Mouse (Mus musculus) hindbrain, postnatal 0 days (tissue): ENCODE results near the gene Cwc25. TPM values are rescaled to one million over a fixed set of nuclear protein-coding genes. Genes with fewer than 3 reads are reported as not detected.

Experiments used
- ATAC-seq: fragments of 200-750 bp; cut with Nextera tagmentation; 2 replicates; pipeline ENCODE4 v1.8.0; 2017; ENCODE audit warnings: mild to moderate bottlenecking, moderate TSS enrichment, moderate library complexity
- DNase-seq: peaks from one replicate; pipeline ENCODE4 v3.0.0-alpha.2; 2015; ENCODE audit warnings: low spot score
- H3K27ac ChIP-seq: fragments of 300-500 bp; sonication (generic); 2 replicates; pipeline ENCODE4 v1.5.1; 2014; ENCODE audit warnings: mild to moderate bottlenecking
- H3K27me3 ChIP-seq: fragments of 300-500 bp; sonication (generic); 2 replicates; pipeline ENCODE4 v1.6.1; 2014; ENCODE audit warnings: low read length, mixed read lengths; ENCODE audit not compliant: insufficient read depth
- H3K36me3 ChIP-seq: fragments of 300-500 bp; sonication (generic); 2 replicates; pipeline ENCODE4 v1.6.1; 2014; ENCODE audit warnings: low read length, mixed read lengths; ENCODE audit not compliant: insufficient read depth
- H3K4me1 ChIP-seq: fragments of 300-500 bp; sonication (generic); 2 replicates; pipeline ENCODE4 v1.6.1; 2014; ENCODE audit warnings: antibody characterized with exemption, low read length, mixed read lengths; ENCODE audit not compliant: insufficient read depth
- H3K4me2 ChIP-seq: fragments of 300-500 bp; sonication (generic); 2 replicates; pipeline ENCODE4 v1.6.1; 2014; ENCODE audit warnings: low read depth, mild to moderate bottlenecking, low read length, moderate library complexity, mixed read lengths
- H3K4me3 ChIP-seq: fragments of 300-500 bp; sonication (generic); 2 replicates; pipeline ENCODE4 v1.5.1; 2014; ENCODE audit warnings: low read length
- H3K9ac ChIP-seq: fragments of 300-500 bp; sonication (generic); replicated peaks from 2 replicates; pipeline ENCODE4 v1.6.1; 2014; ENCODE audit warnings: mild to moderate bottlenecking, low read length, moderate library complexity, mixed read lengths
- H3K9me3 ChIP-seq: fragments of 300-500 bp; sonication (generic); 2 replicates; pipeline ENCODE4 v1.6.1; 2016; ENCODE audit warnings: low read length, mixed read lengths
- CTCF ChIP-seq: IDR thresholded peaks from 2 replicates; pipeline ENCODE4 v1.5.1; 2016; ENCODE audit warnings: antibody characterized with exemption, control low read depth, low read depth
- WGBS: fragments of 180-500 bp; shearing (Covaris S2); extraction: QIAGEN DNeasy Blood & Tissue Kit; methylation state at CpG from one replicate; pipeline ENCODE4 v1.1.7; 2014; 5-methylcytosine and 5-hydroxymethylcytosine counted together
- polyA plus RNA-seq: library from polyadenylated mRNA; unstranded; fragments of >200 nt; fragmentation: Nextera tagmentation; extraction: Ambion mirVana; gene quantifications from 2 replicates; pipeline ENCODE4 v1.2.1, GENCODE M21; 2015
- total RNA-seq: library from RNA; depleted of rRNA; stranded (reverse); fragments of >200 nt; gene quantifications from 2 replicates; pipeline ENCODE4 v1.2.3, GENCODE M21; 2014

Cwc25 gene
- total and polyA plus RNA-seq, 2 experiments from 2014 or later, result 11.9 to 14.2 TPM

DNA sequence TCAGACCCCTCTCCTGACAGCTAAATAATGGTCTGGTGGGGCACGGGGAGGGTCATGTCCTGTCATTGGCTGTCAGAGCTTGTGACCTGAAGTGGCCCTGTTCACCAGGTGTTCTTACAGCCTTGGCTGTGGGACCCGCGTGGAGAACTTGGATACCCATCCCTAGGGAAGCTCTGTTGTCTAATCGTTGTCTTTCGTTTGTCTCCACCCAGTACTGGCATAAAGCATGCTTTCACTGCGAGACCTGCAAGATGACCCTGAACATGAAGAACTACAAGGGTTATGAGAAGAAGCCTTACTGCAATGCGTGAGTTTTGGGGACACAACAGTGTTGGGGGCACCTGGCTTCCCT lies 40.2 kb upstream of the Cwc25 start:
- H3K9ac ChIP-seq, result no peak overlapping the region
- no peaks in the 10 kb centered on the region for H3K27me3 ChIP-seq
- WGBS, result 39% methylated on average over 7 of the region's 7 CpGs
- TF ChIP-seq CTCF, result no peak
- H3K4me2 ChIP-seq, result peak overlapping the region; percentile 44; the same call in 1 of the 2 replicates
- peaks cover 12% of the 10 kb centered on the region; the same call in 1 of the 2 replicates for H3K36me3 ChIP-seq
- H3K9me3 ChIP-seq, result no peaks in the 10 kb centered on the region
- peaks cover 63% of the 10 kb centered on the region for H3K4me1 ChIP-seq
- no peak overlapping the region for H3K4me3 ChIP-seq
- ATAC-seq, result no peak
- H3K27ac ChIP-seq, result peak overlapping the region; percentile 82; the same call in 1 of the 2 replicates
- DNase-seq, result no peak

DNA sequence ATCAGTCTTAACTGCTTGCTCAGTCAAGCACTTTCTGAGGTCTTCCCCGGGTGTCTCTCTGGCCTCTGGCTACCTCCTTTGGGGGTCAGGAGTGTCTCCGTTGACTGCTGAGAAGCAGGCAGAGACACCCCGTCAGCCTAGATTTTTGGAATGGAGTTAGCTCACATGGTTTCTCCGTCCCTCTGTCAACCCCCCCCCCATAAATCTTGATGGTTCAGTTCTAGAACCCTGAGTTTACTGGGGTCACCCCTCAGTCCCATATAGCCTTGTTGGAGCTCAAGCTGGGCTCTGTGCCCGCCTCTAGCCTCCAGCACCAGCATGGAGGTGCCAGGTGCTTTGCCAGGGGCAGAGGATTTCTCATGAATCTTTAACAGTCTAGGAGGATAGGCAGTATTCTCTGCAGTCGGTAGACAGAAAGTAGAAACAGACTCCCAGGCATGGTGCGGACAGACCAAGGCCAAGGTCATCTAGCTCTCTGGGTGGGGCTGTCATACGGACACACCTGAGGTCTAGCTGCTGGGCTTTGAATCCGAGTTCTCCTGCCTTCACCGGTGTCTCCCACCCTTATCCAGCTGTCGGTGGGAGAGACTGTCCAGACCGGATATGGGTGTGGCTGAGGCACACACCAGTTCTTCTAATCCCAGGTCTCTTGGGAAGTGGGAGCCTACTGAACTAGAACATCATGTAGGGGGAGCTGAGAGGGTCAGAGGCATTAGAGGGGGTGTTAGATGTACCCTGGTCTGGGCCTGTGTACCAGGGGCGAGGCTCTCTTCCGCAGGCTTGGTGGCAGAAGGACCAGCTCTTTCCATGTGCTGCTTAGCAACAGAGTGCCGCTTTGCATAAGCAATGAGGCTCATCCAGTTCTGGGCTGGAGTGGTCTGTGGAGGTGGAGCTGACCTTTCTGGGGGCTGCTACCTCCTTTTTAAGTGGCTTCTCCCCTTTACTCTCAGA lies 39.6 kb upstream of the Cwc25 start:
- WGBS, result 18% methylated on average over 15 of the region's 15 CpGs
- TF ChIP-seq CTCF, result no peak
- peak; percentile 71 for ATAC-seq
- H3K27ac ChIP-seq, result peak overlapping the region; percentile 82
- H3K9ac ChIP-seq, result no peak overlapping the region
- no peaks in the 10 kb centered on the region for H3K27me3 ChIP-seq
- H3K4me3 ChIP-seq, result no peak overlapping the region
- peak; percentile 67 for DNase-seq
- peaks cover 12% of the 10 kb centered on the region; the same call in 1 of the 2 replicates for H3K36me3 ChIP-seq
- no peaks in the 10 kb centered on the region for H3K9me3 ChIP-seq
- H3K4me1 ChIP-seq, result peaks cover 66% of the 10 kb centered on the region
- H3K4me2 ChIP-seq, result peak overlapping the region; percentile 44

DNA sequence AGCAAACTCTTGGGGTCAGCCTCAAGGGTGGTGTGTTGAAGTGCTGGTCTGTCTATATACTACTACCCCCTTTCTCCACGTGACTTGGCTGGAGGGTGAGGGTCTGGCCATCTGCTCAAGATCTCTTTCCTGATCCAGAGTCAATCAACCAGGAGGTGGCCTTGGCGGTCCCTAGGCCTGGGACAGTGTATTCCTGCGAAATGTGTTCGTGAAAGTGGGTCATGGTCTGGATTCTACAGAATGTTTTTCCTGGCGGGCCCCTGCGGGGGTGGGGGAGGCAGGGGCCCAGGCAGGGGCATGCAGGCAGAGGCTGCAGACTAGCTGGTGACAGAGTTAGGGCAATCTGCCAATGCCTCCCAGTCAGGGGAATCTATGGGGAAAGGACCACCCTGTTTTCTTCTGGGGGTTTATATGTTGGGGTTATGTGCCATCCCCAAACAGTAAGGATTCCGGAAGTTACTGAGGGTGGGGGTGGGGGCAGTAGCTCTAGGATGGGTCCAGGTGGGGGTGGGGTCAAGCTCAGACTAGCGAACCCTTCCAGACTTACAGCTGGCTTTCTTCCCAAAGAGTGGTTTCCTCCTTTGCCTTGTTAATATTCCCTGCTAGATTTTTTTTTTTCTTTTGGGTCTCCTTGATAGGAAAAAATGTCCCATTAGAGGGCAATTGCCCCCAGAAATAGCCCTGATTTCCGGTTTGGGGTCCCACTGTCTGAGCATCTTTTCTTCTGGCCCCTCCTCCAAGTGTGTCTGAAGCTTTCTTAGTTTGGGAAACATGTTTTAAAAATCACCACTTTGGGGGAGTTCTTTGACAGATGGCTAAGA lies 38.7 kb upstream of the Cwc25 start:
- no peak overlapping the region; the same call in 1 of the 2 replicates for H3K4me3 ChIP-seq
- H3K27me3 ChIP-seq, result no peaks in the 10 kb centered on the region
- H3K36me3 ChIP-seq, result peaks cover 12% of the 10 kb centered on the region; the same call in 1 of the 2 replicates
- ATAC-seq, result peak; percentile 55
- no peak overlapping the region; the same call in 1 of the 2 replicates for H3K9ac ChIP-seq
- no peaks in the 10 kb centered on the region for H3K9me3 ChIP-seq
- peak overlapping the region; percentile 44 for H3K4me2 ChIP-seq
- peaks cover 67% of the 10 kb centered on the region for H3K4me1 ChIP-seq
- peak overlapping the region; percentile 82 for H3K27ac ChIP-seq
- peak; percentile 75 for DNase-seq
- WGBS, result 10% methylated on average over 9 of the region's 9 CpGs
- no peak for TF ChIP-seq CTCF

DNA sequence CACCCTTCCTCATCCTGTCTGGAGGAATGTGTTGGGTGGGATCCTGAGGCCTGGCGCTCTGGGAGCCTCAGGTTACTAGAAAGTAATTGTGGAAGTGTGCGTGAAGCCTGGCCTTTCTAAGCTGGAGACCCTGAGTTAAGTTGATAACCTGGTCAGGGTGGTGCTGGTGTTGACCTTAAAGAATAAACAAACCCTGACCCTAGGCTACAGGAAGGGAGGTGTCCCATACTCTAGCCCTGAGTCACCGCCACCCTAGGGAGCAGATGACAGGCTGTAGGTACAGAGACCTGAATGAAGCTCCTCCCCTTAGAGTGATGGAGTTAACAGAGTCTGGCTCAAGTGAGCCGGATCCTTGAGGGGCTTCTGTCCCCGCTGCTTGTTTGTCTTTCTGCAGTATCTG lies 37.5 kb upstream of the Cwc25 start:
- Histone ChIP-seq H3K4me1 (peaks cover 57% of the 10 kb centered on the region), H3K4me3 (no peak overlapping the region), H3K36me3 (peaks cover 6% of the 10 kb centered on the region; the same call in 1 of the 2 replicates), H3K9ac (no peak overlapping the region), H3K27me3 (no peaks in the 10 kb centered on the region), H3K9me3 (no peaks in the 10 kb centered on the region), H3K4me2 (no peak overlapping the region), H3K27ac (no peak overlapping the region)
- TF ChIP-seq CTCF, result no peak
- 74% methylated on average over 5 of the region's 5 CpGs for WGBS
- ATAC-seq (no peak), DNase-seq (no peak)

DNA sequence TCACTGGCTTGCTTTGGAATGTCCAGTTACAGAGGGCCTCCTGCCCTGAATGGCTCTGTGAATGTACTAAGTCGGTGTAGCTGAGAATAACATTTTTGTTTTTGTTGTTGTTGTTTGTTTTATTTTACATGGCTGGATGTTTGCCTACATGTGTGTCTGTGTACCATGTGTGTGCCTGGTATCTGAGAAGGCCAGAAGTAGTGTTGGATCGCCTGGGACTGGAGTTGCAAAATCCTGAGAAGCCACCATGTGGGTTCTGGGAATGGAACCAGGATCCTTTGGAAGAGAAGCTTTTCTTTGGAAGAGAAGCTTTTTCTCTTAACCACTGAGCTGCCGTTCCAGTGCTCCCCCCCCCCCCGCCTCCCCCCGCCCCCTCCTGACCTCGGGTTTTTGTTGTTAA lies 36.1 kb upstream of the Cwc25 start:
- ATAC-seq (no peak), DNase-seq (no peak)
- WGBS, result 41% methylated on average over 6 of the region's 6 CpGs
- H3K4me2 ChIP-seq, result peak overlapping the region; percentile 76
- H3K27me3 ChIP-seq, result no peaks in the 10 kb centered on the region
- no peak for TF ChIP-seq CTCF
- no peak overlapping the region; the same call in 1 of the 2 replicates for H3K9ac ChIP-seq
- no peak overlapping the region; the same call in 1 of the 2 replicates for H3K4me3 ChIP-seq
- H3K9me3 ChIP-seq, result no peaks in the 10 kb centered on the region
- H3K27ac ChIP-seq, result peak overlapping the region; percentile 60; the same call in 1 of the 2 replicates
- peaks cover 4% of the 10 kb centered on the region; the same call in 1 of the 2 replicates for H3K36me3 ChIP-seq
- peaks cover 47% of the 10 kb centered on the region for H3K4me1 ChIP-seq

DNA sequence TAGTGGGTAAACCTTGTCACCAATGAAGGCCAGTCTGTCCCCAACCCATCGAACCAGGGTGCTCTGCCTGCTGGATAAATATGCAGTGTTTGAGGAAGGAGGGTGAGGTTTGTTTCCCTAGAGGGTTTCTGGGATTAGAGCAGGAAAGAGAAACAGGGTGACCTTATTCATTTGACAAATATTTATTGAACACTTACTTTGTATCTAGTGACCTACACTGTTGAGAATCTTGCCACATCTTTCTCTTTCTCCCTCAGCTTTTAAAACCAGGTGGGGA lies 35.8 kb upstream of the Cwc25 start:
- ATAC-seq (no peak), DNase-seq (no peak)
- peaks cover 4% of the 10 kb centered on the region; the same call in 1 of the 2 replicates for H3K36me3 ChIP-seq
- TF ChIP-seq CTCF, result no peak
- peaks cover 47% of the 10 kb centered on the region for H3K4me1 ChIP-seq
- no peaks in the 10 kb centered on the region for H3K9me3 ChIP-seq
- H3K4me2 ChIP-seq, result peak overlapping the region; percentile 76
- H3K4me3 ChIP-seq, result peak overlapping the region; percentile 80
- H3K27me3 ChIP-seq, result no peaks in the 10 kb centered on the region
- H3K9ac ChIP-seq, result peak overlapping the region; percentile 84; the same call in 1 of the 2 replicates
- peak overlapping the region; percentile 60; the same call in 1 of the 2 replicates for H3K27ac ChIP-seq
- WGBS, result 59% methylated on average over 1 of the region's 1 CpGs
